7 mouse cellular contexts compared by ENCODE assay signal in genomic region chr10:122986320-122987225, GRCm38 (mm10).
DNase-seq lines count a peak whose midpoint lies in the region; ATAC-seq lines count a peak whose summit lies in the region.

No protein-coding gene starts in this region.

- peak overlapping the region; percentile 92 for H3K4me3 ChIP-seq in hindbrain, embryonic 13.5 days

- H3K27me3 ChIP-seq in hindbrain, embryonic 13.5 days, result no peaks in the 10 kb centered on the region

- H3K9ac ChIP-seq in hindbrain, embryonic 13.5 days, result peak overlapping the region; percentile 99

- H3K27ac ChIP-seq in hindbrain, embryonic 13.5 days, result peak overlapping the region; percentile 100

- 11% methylated on average over 51 of the region's 54 CpGs for WGBS in hindbrain, embryonic 13.5 days

- peak; percentile 75 for ATAC-seq in hindbrain, embryonic 13.5 days (ENCODE audit: low FRiP score)

- H3K4me1 ChIP-seq in hindbrain, embryonic 13.5 days (replicated peaks), result peaks cover 33% of the 10 kb centered on the region

- peak; percentile 74 for DNase-seq in ZHBTc4 (ENCODE audit: low read depth, low spot score)
- peak; percentile 89 for DNase-seq in cerebellum, adult 9-11 months
- DNase-seq in frontal cortex, postnatal 10 days (ENCODE audit: low spot score in 2 of 2), result peak; percentile 37 to 74
- peak; percentile 61 for DNase-seq in left cerebral cortex, adult 11 months (ENCODE audit: low spot score)
- DNase-seq in lung, postnatal 36 days, result peak; percentile 79
- DNase-seq in right cerebral cortex, postnatal 14 days, result peak; percentile 74

- H3K9me3 ChIP-seq in hindbrain, embryonic 13.5 days, result no peaks in the 10 kb centered on the region

- H3K36me3 ChIP-seq in hindbrain, embryonic 13.5 days, result peaks cover 12% of the 10 kb centered on the region

- peak overlapping the region; percentile 66 for H3K4me2 ChIP-seq in hindbrain, embryonic 13.5 days

Comparison
In these comparisons a context has a peak if more than half of its experiments do, and no peak if none do; other contexts are left out.
1. Peak in every context shown above with its lines: DNase-seq, ATAC-seq, H3K4me3 ChIP-seq and H3K27ac ChIP-seq.